Mouse (Mus musculus) brain, embryonic 14.5 days (tissue): ENCODE measurements at regions not wholly inside any gene's neighbourhood (a gene's known extent, or its start where the extent isn't known, plus 50 kb on each side); places are given as distances from the start of the nearest gene placed in this dataset.

Source experiments
- DNase-seq: peaks from one replicate; pipeline ENCODE4 v3.0.0-alpha.2; 2011; ENCODE audit warnings: low read depth
- CTCF ChIP-seq: fragments of 200-500 bp; IDR thresholded peaks from 2 replicates; pipeline ENCODE4 v1.5.1; 2012; ENCODE audit warnings: inconsistent platforms, mild to moderate bottlenecking, moderate library complexity, borderline replicate concordance; ENCODE audit not compliant: insufficient read depth, insufficient read length; ENCODE audit errors: extremely low read depth
- POLR2A ChIP-seq: fragments of 200-500 bp; IDR thresholded peaks from 2 replicates; pipeline ENCODE4 v1.6.1; 2012; ENCODE audit warnings: mild to moderate bottlenecking, inconsistent platforms, borderline replicate concordance; ENCODE audit not compliant: poor library complexity, insufficient read depth, insufficient read length, severe bottlenecking; ENCODE audit errors: extremely low read depth

DNA sequence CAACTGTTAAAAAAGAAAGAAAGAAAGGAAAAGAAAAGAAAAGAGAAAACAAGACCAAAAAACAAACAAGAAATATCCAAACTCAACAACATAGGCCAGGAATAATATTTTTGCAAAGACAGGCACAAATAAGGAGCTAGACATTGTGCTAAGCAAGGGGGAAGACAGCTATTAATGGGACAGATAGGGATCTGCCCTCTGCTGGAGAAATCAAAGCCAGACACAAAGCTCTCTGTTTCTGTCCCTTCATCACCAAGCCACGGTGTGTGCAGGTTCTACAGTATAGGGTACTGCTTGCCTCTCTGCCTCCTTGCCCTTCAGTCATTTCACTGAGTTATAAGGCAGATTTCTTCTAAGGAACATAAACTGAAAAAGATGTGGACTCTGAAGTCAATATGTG is 57.8 kb upstream of the Chchd3 start:
- no peak for TF ChIP-seq POLR2A
- peak; percentile 35; the same call in 1 of the 2 replicates for TF ChIP-seq CTCF
- peak; percentile 13 for DNase-seq

GRCm38 (mm10) chr6:33120581-33120980 is 60.5 kb upstream of the Chchd3 start:
- DNase-seq, result no peak
- TF ChIP-seq CTCF (no peak), POLR2A (no peak)

- peak; percentile 79 for DNase-seq
- TF ChIP-seq CTCF, result peak; percentile 80; the same call in 1 of the 2 replicates
- no peak for TF ChIP-seq POLR2A
Measured at GRCm38 (mm10) chr6:33126574-33126973, 66.5 kb upstream of the Chchd3 start.

DNA sequence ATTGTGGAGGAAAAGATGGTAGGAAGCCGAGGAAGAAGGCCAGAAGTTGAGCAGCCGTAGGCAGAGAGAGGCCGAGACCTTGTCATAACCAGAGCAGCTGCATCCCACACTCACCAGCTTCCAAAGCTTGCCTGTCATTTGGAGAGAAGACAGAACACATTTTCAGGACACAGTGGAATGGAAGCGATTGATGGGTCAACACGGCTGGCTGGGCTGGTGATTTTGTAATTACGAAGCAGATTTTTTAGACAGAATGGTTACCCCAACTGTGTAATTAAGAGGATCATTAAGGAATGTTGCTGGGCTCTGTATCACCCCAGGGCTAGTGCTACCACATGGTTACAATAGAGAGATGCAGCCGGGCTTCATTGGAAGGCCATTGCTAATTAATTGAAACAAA is 76.8 kb upstream of the Chchd3 start:
- no peak for TF ChIP-seq POLR2A
- no peak for TF ChIP-seq CTCF
- peak; percentile 17 for DNase-seq

- no peak for TF ChIP-seq CTCF
- TF ChIP-seq POLR2A, result no peak
- DNase-seq, result no peak
Measured at GRCm38 (mm10) chr6:33137823-33138222, 77.8 kb upstream of the Chchd3 start.

- peak; percentile 77 for DNase-seq
- TF ChIP-seq POLR2A (no peak), CTCF (no peak)
Measured at GRCm38 (mm10) chr6:33166479-33166878, 82.4 kb upstream of the Exoc4 start.

GRCm38 (mm10) chr6:33173606-33174005 is 75.3 kb upstream of the Exoc4 start:
- peak; percentile 56 for DNase-seq
- TF ChIP-seq CTCF, result no peak
- TF ChIP-seq POLR2A, result no peak

- DNase-seq, result peak; percentile 4
- TF ChIP-seq POLR2A, result no peak
- TF ChIP-seq CTCF, result peak; percentile 37; the same call in 1 of the 2 replicates
Measured at GRCm38 (mm10) chr6:33174616-33175015, 74.3 kb upstream of the Exoc4 start.

DNA sequence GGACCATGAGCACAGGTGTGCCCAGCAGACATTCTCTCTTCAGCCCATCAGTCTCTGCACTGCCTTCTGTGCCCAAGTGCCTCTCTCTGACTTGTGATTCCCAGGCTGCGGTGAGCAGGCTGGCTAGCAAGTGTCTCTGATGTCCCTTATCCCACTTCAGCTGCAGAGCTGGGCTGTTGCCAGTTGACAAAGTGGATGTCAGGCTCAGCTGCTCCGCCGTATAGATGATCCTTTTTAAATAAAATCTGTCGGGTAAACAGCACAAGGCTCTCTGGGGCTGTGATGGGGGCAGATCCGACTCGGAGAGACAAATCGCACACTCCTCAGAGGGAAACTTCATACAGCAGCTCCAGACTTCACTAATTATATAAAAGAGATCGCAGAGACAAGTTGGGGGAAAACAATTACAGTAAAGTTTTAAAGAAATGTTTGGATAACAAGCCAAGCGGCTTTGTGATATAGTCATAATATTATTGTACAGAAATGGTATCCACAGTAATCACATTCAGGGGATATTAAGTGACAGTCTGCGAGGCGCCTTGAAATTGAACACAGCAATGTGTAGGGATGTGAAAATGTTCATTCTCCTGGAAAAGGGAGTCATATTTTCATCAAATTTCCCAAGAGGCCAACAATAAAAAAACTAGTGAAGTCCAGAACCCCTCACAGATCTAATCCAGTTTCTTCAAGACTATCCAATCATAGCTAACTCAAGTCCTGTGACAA is 59.2 kb upstream of the Exoc4 start:
- peak; percentile 75 for DNase-seq
- no peak for TF ChIP-seq POLR2A
- no peak for TF ChIP-seq CTCF

DNA sequence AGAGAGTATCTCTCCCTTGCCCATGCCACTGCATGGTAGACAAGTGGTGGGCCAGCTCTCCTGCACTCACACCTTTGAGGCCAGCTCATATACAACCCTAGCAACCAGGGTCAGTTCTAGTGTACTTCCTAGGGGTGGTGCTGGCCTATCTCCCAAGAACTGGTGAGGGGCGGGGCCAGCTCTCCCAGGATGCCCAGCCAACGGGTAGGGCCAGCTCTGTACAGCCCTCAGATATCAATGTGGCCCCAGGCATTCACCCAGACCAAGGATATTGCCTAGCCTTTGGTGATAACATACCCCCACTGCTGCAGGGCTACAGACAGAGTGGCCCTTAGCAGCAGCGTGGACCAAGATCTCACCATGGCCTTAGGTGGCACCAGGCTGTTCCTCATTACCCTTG is 55.1 kb upstream of the Exoc4 start:
- DNase-seq, result no peak
- TF ChIP-seq CTCF (no peak), POLR2A (no peak)
